Mouse (Mus musculus) forebrain, embryonic 13.5 days (tissue): ENCODE results near the gene Kdm5b. TPM values are rescaled to one million over a fixed set of nuclear protein-coding genes. Genes with fewer than 3 reads are reported as not detected.
"Not testable (repeated sequence)": the region's sequence is repeated elsewhere in the genome, so short reads cannot be mapped to it uniquely, and the experiment has no call there.

Experiments used
- ATAC-seq: fragments of 200-750 bp; cut with Nextera tagmentation; 2 replicates; pipeline ENCODE4 v1.8.0; 2017
- H3K27ac ChIP-seq: fragments of 300-500 bp; sonication (generic); 2 replicates; pipeline ENCODE4 v1.5.1; 2015; ENCODE audit warnings: inconsistent platforms, mild to moderate bottlenecking, moderate library complexity
- H3K27me3 ChIP-seq: fragments of 300-500 bp; sonication (generic); 2 replicates; pipeline ENCODE4 v1.6.1; 2015; ENCODE audit warnings: mild to moderate bottlenecking, inconsistent platforms
- H3K36me3 ChIP-seq: fragments of 300-500 bp; sonication (generic); 2 replicates; pipeline ENCODE4 v1.6.1; 2015; ENCODE audit warnings: mild to moderate bottlenecking, inconsistent platforms; ENCODE audit not compliant: poor library complexity, severe bottlenecking
- H3K4me1 ChIP-seq: fragments of 300-500 bp; sonication (generic); 2 replicates; pipeline ENCODE4 v1.6.1; 2015; ENCODE audit warnings: inconsistent platforms
- H3K4me2 ChIP-seq: fragments of 300-500 bp; sonication (generic); 2 replicates; pipeline ENCODE4 v1.6.1; 2015; ENCODE audit warnings: inconsistent platforms, mild to moderate bottlenecking, moderate library complexity
- H3K4me3 ChIP-seq: fragments of 300-500 bp; sonication (generic); 2 replicates; pipeline ENCODE4 v1.5.1; 2015; ENCODE audit warnings: mild to moderate bottlenecking, inconsistent platforms
- H3K9ac ChIP-seq: fragments of 300-500 bp; sonication (generic); 2 replicates; pipeline ENCODE4 v1.6.1; 2015; ENCODE audit warnings: mild to moderate bottlenecking, inconsistent platforms
- H3K9me3 ChIP-seq: fragments of 300-500 bp; sonication (generic); replicated peaks from 2 replicates; pipeline ENCODE4 v1.6.1; 2016; ENCODE audit warnings: inconsistent platforms
- WGBS: fragments of 180-500 bp; shearing (Covaris S2); methylation state at CpG from one replicate; pipeline ENCODE4 v1.1.7; 2015; 5-methylcytosine and 5-hydroxymethylcytosine counted together
- polyA plus RNA-seq: library from polyadenylated mRNA; unstranded; fragments of >200 nt; fragmentation: Nextera tagmentation; extraction: Ambion mirVana; gene quantifications from 2 replicates; pipeline ENCODE4 v1.2.1, GENCODE M21; 2015

Kdm5b gene
- polyA plus RNA-seq, 1 experiment from 2014 or later, result 96.5 TPM

- H3K27me3 ChIP-seq, result no peaks in the 10 kb centered on the region
- no peaks in the 10 kb centered on the region for H3K36me3 ChIP-seq
- H3K4me1 ChIP-seq, result no peaks in the 10 kb centered on the region
- 53% methylated on average over 2 of the region's 2 CpGs for WGBS
- no peak for ATAC-seq
- H3K4me2 ChIP-seq, result no peak overlapping the region
- H3K4me3 ChIP-seq, result no peak overlapping the region
- no peaks in the 10 kb centered on the region for H3K9me3 ChIP-seq
- H3K9ac ChIP-seq, result no peak overlapping the region
- H3K27ac ChIP-seq, result no peak overlapping the region
These were observed 37.6 kb upstream of the Kdm5b start for GRCm38 (mm10) chr1:134522325-134522724.

- Histone ChIP-seq H3K4me1 (no peaks in the 10 kb centered on the region), H3K9me3 (no peaks in the 10 kb centered on the region), H3K27ac (no peak overlapping the region), H3K4me2 (no peak overlapping the region), H3K9ac (no peak overlapping the region), H3K36me3 (no peaks in the 10 kb centered on the region), H3K27me3 (no peaks in the 10 kb centered on the region), H3K4me3 (no peak overlapping the region)
- WGBS, result 68% methylated on average over 5 of the region's 5 CpGs
- no peak for ATAC-seq
These were observed 35.5 kb upstream of the Kdm5b start for GRCm38 (mm10) chr1:134524424-134524823.

GRCm38 (mm10) chr1:134525015-134525414 is 35.0 kb upstream of the Kdm5b start:
- no peak overlapping the region for H3K4me2 ChIP-seq
- H3K9ac ChIP-seq, result no peak overlapping the region
- H3K4me3 ChIP-seq, result no peak overlapping the region
- WGBS, result 93% methylated on average over 1 of the region's 1 CpGs
- H3K36me3 ChIP-seq, result no peaks in the 10 kb centered on the region
- no peak for ATAC-seq
- H3K27me3 ChIP-seq, result no peaks in the 10 kb centered on the region
- H3K4me1 ChIP-seq, result no peaks in the 10 kb centered on the region
- no peaks in the 10 kb centered on the region for H3K9me3 ChIP-seq
- H3K27ac ChIP-seq, result no peak overlapping the region

GRCm38 (mm10) chr1:134526752-134527151 is 33.2 kb upstream of the Kdm5b start:
- no peaks in the 10 kb centered on the region for H3K36me3 ChIP-seq
- H3K4me3 ChIP-seq, result no peak overlapping the region
- H3K9me3 ChIP-seq, result no peaks in the 10 kb centered on the region
- peaks cover 6% of the 10 kb centered on the region for H3K4me1 ChIP-seq
- H3K27ac ChIP-seq, result no peak overlapping the region
- no peak overlapping the region for H3K9ac ChIP-seq
- H3K4me2 ChIP-seq, result no peak overlapping the region
- no peaks in the 10 kb centered on the region for H3K27me3 ChIP-seq
- 88% methylated on average over 6 of the region's 6 CpGs for WGBS
- ATAC-seq, result no peak

- peak; percentile 71; the same call in 1 of the 2 replicates for ATAC-seq
- Histone ChIP-seq H3K27ac (peak overlapping the region; percentile 45; the same call in 1 of the 2 replicates), H3K4me2 (no peak overlapping the region), H3K9me3 (no peaks in the 10 kb centered on the region), H3K4me1 (peaks cover 6% of the 10 kb centered on the region), H3K27me3 (no peaks in the 10 kb centered on the region), H3K4me3 (no peak overlapping the region), H3K9ac (no peak overlapping the region), H3K36me3 (no peaks in the 10 kb centered on the region)
- WGBS, result 39% methylated on average over 6 of the region's 6 CpGs
These were observed 29.4 kb upstream of the Kdm5b start for GRCm38 (mm10) chr1:134530618-134531017.

- H3K4me3 ChIP-seq, H3K9me3 ChIP-seq: not testable (repeated sequence)
- 93% methylated on average over 10 of the region's 10 CpGs for WGBS
These were observed 26.3 kb upstream of the Kdm5b start for GRCm38 (mm10) chr1:134533710-134534109.

GRCm38 (mm10) chr1:134535054-134535453 is 24.9 kb upstream of the Kdm5b start:
- no peaks in the 10 kb centered on the region for H3K9me3 ChIP-seq
- H3K4me3 ChIP-seq, result no peak overlapping the region
- H3K4me2 ChIP-seq, result no peak overlapping the region
- no peak overlapping the region for H3K27ac ChIP-seq
- H3K4me1 ChIP-seq, result peaks cover 6% of the 10 kb centered on the region
- no peaks in the 10 kb centered on the region for H3K27me3 ChIP-seq
- no peak overlapping the region for H3K9ac ChIP-seq
- no peak for ATAC-seq
- 97% methylated on average over 1 of the region's 1 CpGs for WGBS
- no peaks in the 10 kb centered on the region for H3K36me3 ChIP-seq

More at GRCm38 (mm10) chr1:134533710-134534109, 26.3 kb upstream of the Kdm5b start:
- H3K27me3 ChIP-seq, H3K4me2 ChIP-seq, H3K36me3 ChIP-seq, H3K4me1 ChIP-seq, ATAC-seq, H3K9ac ChIP-seq, H3K27ac ChIP-seq: not testable (repeated sequence)

GRCm38 (mm10) chr1:134535513-134535912 is 24.5 kb upstream of the Kdm5b start:
- no peaks in the 10 kb centered on the region for H3K9me3 ChIP-seq
- 78% methylated on average over 3 of the region's 3 CpGs for WGBS
- no peaks in the 10 kb centered on the region for H3K27me3 ChIP-seq
- no peak overlapping the region for H3K27ac ChIP-seq
- H3K9ac ChIP-seq, result no peak overlapping the region
- no peak for ATAC-seq
- no peak overlapping the region for H3K4me3 ChIP-seq
- peaks cover 3% of the 10 kb centered on the region; the same call in 1 of the 2 replicates for H3K4me1 ChIP-seq
- H3K36me3 ChIP-seq, result no peaks in the 10 kb centered on the region
- no peak overlapping the region for H3K4me2 ChIP-seq

- 91% methylated on average over 10 of the region's 10 CpGs for WGBS
- Histone ChIP-seq H3K36me3 (no peaks in the 10 kb centered on the region), H3K4me2 (no peak overlapping the region), H3K27me3 (no peaks in the 10 kb centered on the region), H3K4me1 (no peaks in the 10 kb centered on the region), H3K9ac (no peak overlapping the region), H3K4me3 (no peak overlapping the region), H3K9me3 (0 out of 2 replicates have a peak, but pooled peaks cover 4% of the 10 kb centered on the region), H3K27ac (no peak overlapping the region)
- ATAC-seq, result no peak
These were observed 19.4 kb upstream of the Kdm5b start for GRCm38 (mm10) chr1:134540610-134541009.

- Histone ChIP-seq H3K9me3 (0 out of 2 replicates have a peak, but pooled peaks cover 4% of the 10 kb centered on the region), H3K36me3 (no peaks in the 10 kb centered on the region), H3K4me1 (no peaks in the 10 kb centered on the region), H3K9ac (no peak overlapping the region), H3K4me3 (no peak overlapping the region), H3K27me3 (no peaks in the 10 kb centered on the region), H3K4me2 (no peak overlapping the region), H3K27ac (no peak overlapping the region)
- ATAC-seq, result no peak
- WGBS, result 54% methylated on average over 4 of the region's 4 CpGs
These were observed 11.7 kb upstream of the Kdm5b start for GRCm38 (mm10) chr1:134548231-134548630.

- no peaks in the 10 kb centered on the region for H3K4me1 ChIP-seq
- H3K27ac ChIP-seq, result no peak within 1 kb of the TSS
- H3K9ac ChIP-seq, result no peak within 1 kb of the TSS
- no peaks in the 10 kb centered on the region for H3K27me3 ChIP-seq
- WGBS, result 62% methylated on average over 7 of the region's 7 CpGs
- H3K9me3 ChIP-seq, result 0 out of 2 replicates have a peak, but pooled peaks cover 4% of the 10 kb centered on the region
- H3K4me2 ChIP-seq, result no peak within 1 kb of the TSS
- no peak within 1 kb of the TSS for H3K4me3 ChIP-seq
- no peaks in the 10 kb centered on the region for H3K36me3 ChIP-seq
- ATAC-seq, result no peak
These were observed 10.3 kb upstream of the Kdm5b start, which contains the start of gene Mgat4e for GRCm38 (mm10) chr1:134549632-134550132. TSS of gene Mgat4e (minus strand) at chr1:134549682.

- H3K27ac ChIP-seq, result no peak overlapping the region
- no peak overlapping the region for H3K4me3 ChIP-seq
- no peak overlapping the region for H3K4me2 ChIP-seq
- no peak overlapping the region for H3K9ac ChIP-seq
- peaks cover 9% of the 10 kb centered on the region; the same call in 1 of the 2 replicates for H3K4me1 ChIP-seq
- ATAC-seq, result no peak
- no peaks in the 10 kb centered on the region for H3K36me3 ChIP-seq
- H3K9me3 ChIP-seq, result no peaks in the 10 kb centered on the region
- H3K27me3 ChIP-seq, result no peaks in the 10 kb centered on the region
- 87% methylated on average over 3 of the region's 3 CpGs for WGBS
These were observed 8.1 kb upstream of the Kdm5b start for GRCm38 (mm10) chr1:134551869-134552268.

- no peak overlapping the region for H3K4me2 ChIP-seq
- no peak for ATAC-seq
- no peaks in the 10 kb centered on the region for H3K36me3 ChIP-seq
- no peaks in the 10 kb centered on the region for H3K27me3 ChIP-seq
- H3K27ac ChIP-seq, result no peak overlapping the region
- no peaks in the 10 kb centered on the region for H3K9me3 ChIP-seq
- H3K4me3 ChIP-seq, result no peak overlapping the region
- peaks cover 13% of the 10 kb centered on the region; the same call in 1 of the 2 replicates for H3K4me1 ChIP-seq
- no peak overlapping the region for H3K9ac ChIP-seq
- WGBS, result 68% methylated on average over 3 of the region's 3 CpGs
These were observed 7.6 kb upstream of the Kdm5b start for GRCm38 (mm10) chr1:134552396-134552795.
